Mouse (Mus musculus): ENCODE measurements around the gene Dip2a.

DNA sequence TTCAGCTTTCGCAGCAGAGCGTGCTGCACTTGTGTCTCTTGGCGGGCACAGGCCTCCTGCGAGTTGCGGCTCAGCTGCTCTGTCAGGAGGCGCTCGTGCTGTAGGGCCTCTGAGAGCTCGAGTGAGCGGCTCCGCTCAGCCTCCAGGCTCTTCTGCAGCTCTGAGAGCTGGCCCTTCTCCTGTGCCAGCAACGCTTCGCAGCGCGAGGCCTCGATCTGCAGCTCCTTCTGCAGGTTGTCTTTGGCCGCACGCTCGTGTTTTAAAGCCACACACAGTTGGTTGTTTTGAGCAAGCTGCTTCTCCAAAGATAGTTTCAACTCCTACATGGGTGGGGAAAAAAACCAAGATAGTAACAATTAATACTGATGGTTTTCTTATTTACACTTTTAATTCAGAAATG is 29.9 kb upstream of the Dip2a start:
- TF ChIP-seq ZNF384 (IDR thresholded peaks at IDR 0.05; ENCODE audit: low read depth, low read length): no peak
- no peak for TF ChIP-seq ZC3H11A (IDR thresholded peaks at IDR 0.05; ENCODE audit: borderline replicate concordance, low read depth, low read length)
- no peak for TF ChIP-seq CHD2 (IDR thresholded peaks at IDR 0.05; ENCODE audit: low read depth, low read length)
- no peak for TF ChIP-seq HCFC1 (IDR thresholded peaks at IDR 0.05; ENCODE audit: borderline replicate concordance, insufficient read depth, low read length)
- TF ChIP-seq MAFK (IDR thresholded peaks at IDR 0.05; ENCODE audit: insufficient read depth, low read depth, low read length): no peak

Data from ES-E14 (cell line).